Mouse (Mus musculus): ENCODE data around the gene 4930556J24Rik.
"Not testable (repeated sequence)": the region's sequence is repeated elsewhere in the genome, so short reads cannot be mapped to it uniquely, and the experiment has no call there.

DNA sequence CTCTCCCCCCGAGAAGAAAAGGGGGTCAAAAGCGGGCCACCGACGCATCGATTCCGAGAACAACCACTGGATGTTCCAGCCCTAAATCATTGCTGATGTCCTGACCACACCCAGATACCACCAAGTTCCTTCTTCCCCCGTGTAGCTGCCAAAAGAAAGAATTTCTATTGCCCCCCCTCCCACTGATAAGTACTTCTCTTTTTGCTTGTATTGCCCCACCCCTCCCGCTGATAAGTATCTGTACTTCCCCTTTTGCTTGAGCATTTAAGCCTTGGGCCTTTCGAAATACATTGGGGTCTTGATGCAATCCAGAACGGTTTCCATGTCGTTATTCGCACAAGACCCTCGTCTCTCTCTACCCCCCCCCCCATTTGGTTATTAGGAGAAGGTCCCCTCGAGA lies 39.2 kb upstream of the 4930556J24Rik start:
- TF ChIP-seq POLR2A (IDR thresholded peaks at IDR 0.05; ENCODE audit: extremely low read depth, insufficient read depth, low read length); CTCF (IDR thresholded peaks at IDR 0.05; ENCODE audit: low read depth, low read length): not testable (repeated sequence)
